Mouse (Mus musculus): ENCODE measurements around the gene Spryd3.

The Spryd3 gene

GRCm38 (mm10) chr15:102070476-102071467, 65.3 kb downstream of the Spryd3 start:
- no peak for DNase-seq (ENCODE audit: low spot score)

All from embryo, embryonic 10.5 days (tissue).